Mouse (Mus musculus) liver, embryonic 16.5 days (tissue): ENCODE results near the gene Myoc. TPM values are rescaled to one million over a fixed set of nuclear protein-coding genes. Genes with fewer than 3 reads are reported as not detected.

ENCODE experiments used
- ATAC-seq: fragments of 200-750 bp; cut with Nextera tagmentation; 2 replicates; pipeline ENCODE4 v1.8.0; 2017; ENCODE audit warnings: low read depth, mild to moderate bottlenecking, moderate number of reproducible peaks, moderate library complexity
- H3K27ac ChIP-seq: fragments of 300-500 bp; sonication (generic); 2 replicates; pipeline ENCODE4 v1.5.1; 2014; ENCODE audit warnings: mild to moderate bottlenecking, low read length
- H3K27me3 ChIP-seq: fragments of 300-500 bp; sonication (generic); 2 replicates; pipeline ENCODE4 v1.6.1; 2014; ENCODE audit warnings: low read depth, low read length, mixed read lengths; ENCODE audit not compliant: control insufficient read depth, insufficient read depth
- H3K36me3 ChIP-seq: fragments of 300-500 bp; sonication (generic); 2 replicates; pipeline ENCODE4 v1.6.1; 2014; ENCODE audit warnings: mild to moderate bottlenecking; ENCODE audit not compliant: control insufficient read depth, insufficient read depth
- H3K4me1 ChIP-seq: fragments of 300-500 bp; sonication (generic); 2 replicates; pipeline ENCODE4 v1.6.1; 2014; ENCODE audit warnings: low read depth, low read length, mixed read lengths; ENCODE audit not compliant: control insufficient read depth
- H3K4me2 ChIP-seq: fragments of 300-500 bp; sonication (generic); 2 replicates; pipeline ENCODE4 v1.6.1; 2014; ENCODE audit warnings: low read depth, low read length, mixed read lengths
- H3K4me3 ChIP-seq: fragments of 300-500 bp; sonication (generic); 2 replicates; pipeline ENCODE4 v1.5.1; 2014; ENCODE audit warnings: low read depth, mild to moderate bottlenecking, low read length
- H3K9ac ChIP-seq: fragments of 300-500 bp; sonication (generic); 2 replicates; pipeline ENCODE4 v1.6.1; 2014; ENCODE audit warnings: low read depth, low read length
- H3K9me3 ChIP-seq: fragments of 300-500 bp; sonication (generic); replicated peaks from 2 replicates; pipeline ENCODE4 v1.6.1; 2016; ENCODE audit warnings: low read length; ENCODE audit not compliant: control insufficient read depth
- WGBS: fragments of 180-500 bp; shearing (Covaris S2); extraction: QIAGEN DNeasy Blood & Tissue Kit; methylation state at CpG from one replicate; pipeline ENCODE4 v1.1.7; 2014; ENCODE audit not compliant: insufficient replicate concordance; 5-methylcytosine and 5-hydroxymethylcytosine counted together
- polyA plus RNA-seq: library from polyadenylated mRNA; unstranded; fragments of >200 nt; fragmentation: Nextera tagmentation; extraction: Ambion mirVana; gene quantifications from 2 replicates; pipeline ENCODE4 v1.2.1, GENCODE M21; 2015

Myoc gene
- 0.07 TPM in 1 of 2 replicates, not detected in the other for polyA plus RNA-seq

GRCm38 (mm10) chr1:162639051-162639750, at the start of gene Myoc:
Myoc (plus strand) TSS chr1:162639155.
- Histone ChIP-seq H3K4me1 (no peaks in the 10 kb centered on the region), H3K9me3 (no peaks in the 10 kb centered on the region), H3K36me3 (no peaks in the 10 kb centered on the region), H3K27me3 (no peaks in the 10 kb centered on the region), H3K27ac (no peak within 1 kb of the TSS), H3K4me3 (no peak within 1 kb of the TSS), H3K4me2 (no peak within 1 kb of the TSS), H3K9ac (no peak within 1 kb of the TSS)
- ATAC-seq, result no peak
- WGBS, result 64% methylated on average over 10 of the region's 10 CpGs

- ATAC-seq, result no peak
- H3K9ac ChIP-seq, result no peak overlapping the region
- no peaks in the 10 kb centered on the region for H3K9me3 ChIP-seq
- 46% methylated on average over 9 of the region's 9 CpGs for WGBS
- H3K27ac ChIP-seq, result no peak overlapping the region
- H3K4me3 ChIP-seq, result no peak overlapping the region
- no peaks in the 10 kb centered on the region for H3K36me3 ChIP-seq
- no peak overlapping the region for H3K4me2 ChIP-seq
- no peaks in the 10 kb centered on the region for H3K27me3 ChIP-seq
- peaks cover 3% of the 10 kb centered on the region for H3K4me1 ChIP-seq
Measured at GRCm38 (mm10) chr1:162589443-162589842, 49.5 kb upstream of the Myoc start.

GRCm38 (mm10) chr1:162590415-162590997, 48.4 kb upstream of the Myoc start:
- no peaks in the 10 kb centered on the region for H3K27me3 ChIP-seq
- H3K9me3 ChIP-seq, result no peaks in the 10 kb centered on the region
- 34% methylated on average over 8 of the region's 8 CpGs for WGBS
- no peak overlapping the region for H3K4me3 ChIP-seq
- no peak overlapping the region for H3K27ac ChIP-seq
- H3K4me2 ChIP-seq, result peak overlapping the region; percentile 1; the same call in 1 of the 2 replicates
- peaks cover 3% of the 10 kb centered on the region for H3K4me1 ChIP-seq
- no peak overlapping the region for H3K9ac ChIP-seq
- H3K36me3 ChIP-seq, result no peaks in the 10 kb centered on the region
- ATAC-seq, result peak; percentile 82

- Histone ChIP-seq H3K9me3 (no peaks in the 10 kb centered on the region), H3K4me1 (no peaks in the 10 kb centered on the region), H3K9ac (no peak overlapping the region), H3K27ac (no peak overlapping the region), H3K4me3 (no peak overlapping the region), H3K36me3 (peaks cover 2% of the 10 kb centered on the region; the same call in 1 of the 2 replicates), H3K4me2 (no peak overlapping the region), H3K27me3 (no peaks in the 10 kb centered on the region)
- 35% methylated on average over 3 of the region's 3 CpGs for WGBS
- ATAC-seq, result peak; percentile 35; the same call in 1 of the 2 replicates
Measured at GRCm38 (mm10) chr1:162597379-162598102, 41.4 kb upstream of the Myoc start.

- Histone ChIP-seq H3K27ac (no peak overlapping the region), H3K9me3 (no peaks in the 10 kb centered on the region), H3K36me3 (peaks cover 2% of the 10 kb centered on the region; the same call in 1 of the 2 replicates), H3K27me3 (no peaks in the 10 kb centered on the region), H3K9ac (no peak overlapping the region), H3K4me2 (no peak overlapping the region), H3K4me3 (no peak overlapping the region), H3K4me1 (no peaks in the 10 kb centered on the region)
- ATAC-seq, result no peak
- 70% methylated on average over 5 of the region's 5 CpGs for WGBS
Measured at GRCm38 (mm10) chr1:162599617-162600016, 39.3 kb upstream of the Myoc start.

GRCm38 (mm10) chr1:162601288-162601687, 37.7 kb upstream of the Myoc start:
- no peaks in the 10 kb centered on the region for H3K27me3 ChIP-seq
- H3K4me1 ChIP-seq, result no peaks in the 10 kb centered on the region
- WGBS, result 75% methylated on average over 4 of the region's 4 CpGs
- H3K36me3 ChIP-seq, result peaks cover 2% of the 10 kb centered on the region; the same call in 1 of the 2 replicates
- no peak overlapping the region for H3K4me3 ChIP-seq
- H3K9me3 ChIP-seq, result no peaks in the 10 kb centered on the region
- H3K4me2 ChIP-seq, result no peak overlapping the region
- no peak overlapping the region for H3K27ac ChIP-seq
- no peak overlapping the region for H3K9ac ChIP-seq
- no peak for ATAC-seq

GRCm38 (mm10) chr1:162608127-162608526, 30.8 kb upstream of the Myoc start:
- ATAC-seq, result no peak
- Histone ChIP-seq H3K27ac (no peak overlapping the region), H3K9ac (no peak overlapping the region), H3K9me3 (no peaks in the 10 kb centered on the region), H3K4me1 (no peaks in the 10 kb centered on the region), H3K27me3 (no peaks in the 10 kb centered on the region), H3K4me2 (no peak overlapping the region), H3K36me3 (no peaks in the 10 kb centered on the region), H3K4me3 (no peak overlapping the region)
- WGBS, result 28% methylated on average over 1 of the region's 1 CpGs

- no peak for ATAC-seq
- H3K36me3 ChIP-seq, result no peaks in the 10 kb centered on the region
- no peak overlapping the region for H3K27ac ChIP-seq
- no peaks in the 10 kb centered on the region for H3K4me1 ChIP-seq
- no peaks in the 10 kb centered on the region for H3K9me3 ChIP-seq
- no peak overlapping the region for H3K4me3 ChIP-seq
- H3K4me2 ChIP-seq, result no peak overlapping the region
- no peaks in the 10 kb centered on the region for H3K27me3 ChIP-seq
- H3K9ac ChIP-seq, result no peak overlapping the region
- WGBS, result 38% methylated on average over 9 of the region's 9 CpGs
Measured at GRCm38 (mm10) chr1:162609633-162610250, 29.2 kb upstream of the Myoc start.
